Mouse (Mus musculus) 3T3-L1 (cell line): ENCODE data around the gene Pllp.
A peak's percentile ranks its signal among the peaks of the same experiment; 100 is the strongest.

Source experiments
- DNase-seq: peaks from one replicate; pipeline ENCODE4 v3.0.0-alpha.2; 2015; ENCODE audit warnings: low read depth, low spot score

Pllp gene

DNA sequence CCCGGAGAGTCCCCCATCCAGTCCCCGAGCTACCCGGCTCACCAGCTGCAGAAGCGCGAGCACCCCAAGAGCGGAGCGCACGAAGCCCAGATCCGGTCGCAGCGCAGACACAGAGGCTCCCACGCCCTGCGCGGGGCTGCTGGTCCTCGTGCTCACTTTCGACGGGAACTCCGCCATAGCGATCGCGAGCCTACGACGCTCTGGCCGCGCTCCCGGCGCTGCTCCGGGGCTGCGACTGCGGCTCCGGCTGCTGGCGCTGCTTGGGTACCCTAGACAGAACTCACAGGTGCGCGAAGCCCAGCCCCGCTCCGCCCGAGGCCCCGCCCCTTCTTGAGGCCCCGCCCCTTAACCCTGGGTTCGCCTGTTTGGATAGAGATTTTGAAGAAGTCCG lies at the start of gene Pllp:
Gene Pllp, minus strand, starts transcription at position 285 of the 391 bp plus-strand sequence.
- DNase-seq = no peak

DNA sequence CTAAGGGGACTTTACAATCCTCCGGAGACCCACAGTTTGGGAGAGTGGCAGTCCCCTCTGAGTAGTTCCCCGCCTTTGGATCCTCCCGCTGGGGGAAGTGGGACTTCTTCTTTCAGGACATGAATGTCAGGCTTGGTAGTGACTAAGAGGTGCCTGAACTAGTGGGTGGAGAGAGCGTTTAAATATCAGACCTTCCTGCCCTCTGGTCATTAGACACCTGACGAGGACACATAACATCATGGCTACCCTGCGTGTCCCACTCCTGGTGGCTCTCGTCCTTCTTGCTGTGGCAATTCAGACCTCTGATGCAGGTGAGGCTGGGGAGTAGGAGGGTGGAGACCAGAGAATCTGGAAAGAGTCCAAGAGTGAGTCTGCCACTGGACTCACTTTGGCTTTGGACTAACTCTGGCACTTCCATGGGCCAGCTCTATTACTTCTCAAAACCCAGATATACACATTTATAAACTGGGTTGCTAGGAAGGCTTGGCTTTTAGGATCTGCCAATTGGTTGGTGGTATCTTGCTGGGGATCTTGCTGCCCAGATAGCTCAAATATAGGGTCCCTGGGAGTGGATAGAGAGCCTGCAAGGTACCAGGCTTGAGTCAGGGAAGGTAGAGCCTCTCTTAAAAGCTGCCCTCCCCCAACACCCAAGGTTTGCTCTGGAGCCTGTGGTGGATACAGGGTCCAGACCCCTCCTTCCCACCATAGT lies 49.6 kb upstream of the Pllp start, which contains the start of gene Ccl22:
Gene Ccl22, plus strand, starts transcription at position 115 of the 709 bp plus-strand sequence.
- no peak for DNase-seq

DNA sequence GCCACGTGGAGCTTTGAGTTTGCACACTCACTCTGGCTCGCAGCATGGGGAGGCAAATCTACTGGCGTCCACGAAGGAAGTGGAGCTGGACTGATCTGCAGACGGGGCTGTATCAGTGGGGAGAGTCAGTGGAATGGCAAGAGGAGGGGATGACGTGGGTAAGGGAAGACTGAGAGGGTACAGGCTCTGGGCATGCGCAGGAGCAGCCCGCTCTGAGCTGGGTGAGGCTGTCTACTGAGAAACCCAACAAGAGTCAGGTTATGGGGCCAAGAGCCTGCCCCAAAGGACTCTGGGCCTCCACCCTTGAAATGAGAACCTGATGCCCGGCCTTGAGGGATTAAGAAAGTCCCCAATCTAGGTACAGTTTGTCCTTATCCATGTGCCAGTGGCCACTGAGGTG lies 48.9 kb upstream of the Pllp start:
- DNase-seq = no peak

DNA sequence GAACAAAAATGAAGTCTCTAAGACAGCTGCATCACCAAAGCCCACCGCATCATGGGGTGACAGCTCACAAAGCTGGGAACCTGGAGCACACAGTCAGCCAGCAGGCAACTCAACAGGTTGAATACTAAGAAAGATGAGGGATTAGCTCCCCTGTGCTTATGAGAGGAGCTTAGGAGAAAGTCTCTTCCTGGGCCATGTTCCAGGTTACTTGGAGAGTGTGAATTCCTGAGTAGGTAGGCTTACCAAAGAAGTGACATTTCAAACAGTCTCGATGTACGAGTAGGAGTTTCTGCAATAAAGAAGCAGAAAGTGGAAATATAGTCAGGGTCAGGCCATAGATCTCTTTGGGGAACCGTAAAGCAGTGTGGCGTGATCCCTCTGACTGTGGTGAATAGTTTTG lies 48.4 kb upstream of the Pllp start:
- DNase-seq = no peak

DNA sequence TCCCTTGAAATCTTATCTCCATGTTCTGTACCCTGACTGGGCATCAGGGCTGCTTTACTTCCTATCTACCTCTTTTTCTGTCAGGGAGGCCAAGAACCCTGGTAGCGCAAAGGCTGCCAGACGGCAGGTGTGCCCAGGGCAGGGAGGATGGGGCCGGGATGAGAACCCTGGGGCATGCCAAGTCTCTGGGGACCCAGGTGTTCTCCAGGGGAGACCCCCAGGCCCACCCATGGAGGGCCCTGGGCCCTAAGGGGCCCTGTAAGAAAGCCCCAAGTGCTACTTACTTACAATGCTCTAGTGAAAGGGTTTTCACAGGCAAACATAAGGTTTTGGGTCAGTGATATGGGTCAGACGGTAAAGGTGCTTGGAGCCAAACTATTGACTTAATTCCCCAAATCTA lies 45.6 kb upstream of the Pllp start:
- no peak for DNase-seq

DNA sequence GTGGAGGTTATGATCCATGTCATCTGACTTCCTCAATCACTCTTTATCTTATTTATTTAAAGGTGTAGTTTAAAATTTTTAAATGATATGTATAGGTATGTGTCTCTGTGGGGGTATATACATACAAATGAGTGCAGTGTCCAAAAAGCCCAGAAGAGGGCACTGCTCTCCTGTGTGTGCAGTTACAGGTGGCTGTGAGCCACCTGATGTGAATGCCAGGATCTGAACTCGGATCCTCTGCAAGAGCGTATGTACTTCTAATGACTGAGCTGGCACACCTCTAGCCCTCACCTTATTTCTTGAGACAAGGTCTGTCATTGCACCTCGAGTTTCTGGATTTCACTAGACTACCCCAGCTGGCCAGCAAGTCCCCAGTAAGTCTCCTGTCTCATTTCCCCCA lies 44.5 kb upstream of the Pllp start:
- no peak for DNase-seq

DNA sequence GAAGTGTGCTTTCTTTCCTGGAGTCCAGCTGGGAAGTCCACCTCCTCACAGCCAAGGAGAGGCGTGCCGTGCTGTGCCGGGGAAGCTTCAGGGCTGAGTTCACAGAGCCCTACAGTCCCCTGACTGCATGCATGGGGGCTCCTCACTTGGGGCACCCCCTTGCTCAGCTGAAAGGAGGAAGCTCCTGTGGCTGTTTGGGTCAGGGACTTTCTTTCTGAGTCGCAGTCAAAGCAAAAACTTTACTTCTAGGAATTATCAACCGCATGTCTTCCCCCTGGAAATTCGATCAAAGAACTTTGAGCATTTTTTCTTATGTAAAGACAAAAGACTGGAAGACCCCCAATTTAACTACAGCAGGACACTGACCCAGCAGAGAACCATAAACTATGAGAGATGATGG lies 43.8 kb upstream of the Pllp start:
- DNase-seq = no peak

DNA sequence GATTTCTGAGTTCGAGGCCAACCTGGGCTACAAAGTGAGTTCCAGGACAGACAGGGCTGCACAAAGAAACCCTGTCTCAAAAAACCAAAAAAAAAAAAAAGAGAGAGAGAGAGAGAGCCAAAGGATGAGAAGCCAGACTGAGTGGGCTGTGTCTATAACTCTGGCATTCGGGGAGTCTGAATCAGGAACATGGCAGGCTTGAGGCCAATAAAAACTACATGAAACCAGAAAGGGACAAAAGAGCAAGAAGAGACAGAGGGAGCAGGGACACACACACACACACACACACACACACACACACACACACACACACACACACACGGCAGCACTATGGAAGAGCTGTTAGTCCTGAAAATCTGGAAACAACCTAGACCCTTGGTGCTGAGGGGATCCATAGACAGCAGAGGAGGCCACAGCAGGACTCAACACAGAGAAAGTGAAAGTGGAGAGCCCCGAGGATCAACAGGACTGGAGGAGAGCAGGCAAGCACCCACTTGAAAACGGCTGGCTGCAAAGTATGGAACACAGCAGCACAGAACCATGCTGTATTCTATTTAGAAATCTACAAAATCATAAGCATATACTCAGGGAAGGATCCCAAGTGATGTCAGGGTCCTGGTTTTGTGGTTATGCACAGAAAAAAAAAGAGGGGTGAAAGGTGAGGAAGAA lies 39.5 kb upstream of the Pllp start:
- peak; percentile 60 for DNase-seq

DNA sequence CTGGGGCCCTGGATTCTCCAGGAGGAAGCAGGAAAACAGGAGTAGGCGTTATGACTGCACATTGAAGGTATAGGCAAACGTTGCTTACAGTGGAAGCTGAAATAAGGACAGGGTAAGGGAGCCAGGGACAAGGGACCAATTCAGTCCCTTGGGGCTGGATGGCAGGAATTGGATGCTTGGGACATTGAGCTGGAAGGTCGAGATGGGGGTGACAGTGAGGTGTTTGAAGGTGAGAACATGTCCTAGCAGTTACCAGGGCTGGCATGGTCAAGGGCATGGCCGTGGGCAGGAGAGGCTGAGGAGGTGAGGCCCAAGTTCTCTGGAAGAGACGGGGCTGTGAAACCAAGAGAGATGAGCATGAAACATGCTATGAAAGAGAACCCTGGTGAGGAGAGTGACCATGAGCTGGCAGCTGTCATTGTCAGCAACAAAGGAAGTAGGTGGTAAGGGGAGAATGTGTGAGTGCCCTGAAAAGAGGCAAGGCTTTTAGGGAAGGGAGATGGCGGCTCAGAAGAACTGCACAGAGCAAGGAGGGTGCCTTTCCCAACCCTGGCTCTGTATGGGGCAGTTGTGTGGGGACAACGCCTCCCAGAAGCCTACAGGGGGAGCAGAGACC lies 38.8 kb upstream of the Pllp start:
- no peak for DNase-seq

DNA sequence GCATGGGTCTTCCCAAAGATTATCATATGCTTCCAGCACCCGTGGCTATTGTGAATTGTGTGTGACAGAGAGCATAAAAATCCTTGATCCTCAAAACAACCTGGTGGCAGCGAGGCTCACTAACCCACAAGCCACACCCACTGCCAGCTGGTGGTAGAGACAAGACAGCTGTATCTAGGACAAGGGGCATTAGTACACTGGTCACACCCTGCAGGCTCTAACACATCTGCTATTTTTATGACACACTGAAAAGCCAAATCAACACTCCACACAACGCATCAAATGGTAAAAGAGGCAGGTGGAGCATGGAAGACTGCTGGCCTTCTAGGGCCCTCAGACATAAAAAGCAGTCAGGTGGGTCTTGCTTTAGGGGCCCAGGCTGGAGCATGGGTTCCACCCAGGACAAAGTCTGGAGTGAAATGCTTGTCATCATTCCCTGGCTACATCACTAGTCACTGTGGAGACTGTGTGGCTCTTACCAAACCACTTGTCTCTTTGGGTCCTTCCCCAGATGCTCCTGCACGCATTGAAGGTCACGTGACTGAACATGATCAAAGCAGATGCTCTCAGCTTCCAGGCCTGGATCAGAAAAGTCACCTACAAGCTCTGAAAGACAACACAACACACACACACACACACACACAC lies 37.9 kb upstream of the Pllp start:
- DNase-seq = no peak

DNA sequence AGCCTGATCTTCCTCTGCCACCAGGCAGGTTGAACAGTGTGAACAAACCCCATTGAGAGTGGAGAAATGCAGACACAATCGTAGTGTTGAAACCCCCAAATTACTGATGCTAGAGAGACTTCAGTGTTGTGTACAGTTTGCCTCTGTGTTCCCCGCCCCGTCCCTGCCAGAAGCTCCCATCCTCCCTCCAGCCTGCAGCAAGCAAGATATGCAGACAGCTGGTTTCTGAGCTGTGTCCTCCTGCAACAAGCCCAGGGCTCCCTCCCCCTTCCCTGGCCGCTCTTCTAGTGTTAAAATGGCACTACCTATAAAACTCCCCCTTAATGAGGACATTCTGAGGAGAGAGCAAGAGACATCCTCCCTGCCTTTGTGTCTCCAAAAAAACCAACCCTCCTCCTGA lies 33.2 kb upstream of the Pllp start:
- DNase-seq = no peak

DNA sequence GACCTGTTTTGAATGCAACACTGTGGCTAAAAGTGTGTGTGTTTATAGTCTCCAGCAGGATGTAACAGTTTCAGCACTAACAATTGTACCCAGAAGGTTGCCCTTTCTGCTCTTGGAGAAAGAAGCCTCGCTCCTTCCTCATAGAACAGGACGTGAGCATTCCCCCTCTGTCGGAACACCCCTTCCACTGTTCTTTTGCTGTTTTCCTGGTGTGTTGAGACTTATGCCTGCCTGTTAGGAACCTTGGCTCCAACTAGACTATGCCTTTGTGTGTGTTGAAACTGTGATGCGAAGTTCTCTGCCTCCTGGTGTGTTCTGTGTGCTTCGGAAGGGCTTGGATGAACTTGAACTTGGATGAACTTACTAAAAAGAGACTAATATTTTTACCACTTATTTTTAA lies 29.9 kb upstream of the Pllp start:
- no peak for DNase-seq

DNA sequence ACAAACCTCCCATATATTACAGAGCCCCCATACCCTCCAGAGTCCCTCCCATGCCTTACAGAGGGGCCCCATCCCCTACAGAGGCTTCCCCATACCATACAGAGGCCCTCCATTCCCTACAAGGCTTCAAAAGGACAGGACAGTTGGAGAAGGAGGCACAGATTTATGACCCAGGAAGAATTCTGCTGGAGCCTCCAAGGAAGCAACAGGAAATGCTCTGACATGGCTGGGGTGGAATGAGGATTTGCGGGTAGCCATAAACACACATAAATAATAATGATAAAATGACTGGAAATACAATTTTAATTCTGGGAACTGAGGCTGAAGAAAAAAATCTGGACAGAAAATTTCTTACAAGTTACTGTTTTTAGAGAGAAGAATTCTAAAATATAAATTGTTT lies 20.8 kb upstream of the Pllp start:
- DNase-seq = no peak

DNA sequence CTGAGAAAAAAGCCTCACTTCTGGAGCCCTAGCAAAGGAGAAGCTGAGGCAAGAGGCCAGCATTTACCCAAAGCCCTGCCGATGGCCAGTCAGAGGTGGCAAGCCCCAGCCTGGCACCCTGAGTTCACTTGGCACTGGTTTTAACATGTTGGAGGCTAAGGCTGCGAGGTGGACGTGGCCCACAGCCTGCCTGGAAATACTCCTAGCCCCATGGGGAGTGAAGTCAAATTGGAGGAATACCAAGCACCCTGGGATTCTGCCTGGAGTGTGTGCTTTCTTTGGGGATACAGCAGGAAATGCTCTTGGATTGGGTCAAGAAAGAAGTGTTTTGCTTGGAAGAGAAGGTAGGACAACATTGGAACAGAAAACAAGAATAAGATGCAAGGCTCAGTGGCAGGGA lies 19.8 kb upstream of the Pllp start:
- no peak for DNase-seq

DNA sequence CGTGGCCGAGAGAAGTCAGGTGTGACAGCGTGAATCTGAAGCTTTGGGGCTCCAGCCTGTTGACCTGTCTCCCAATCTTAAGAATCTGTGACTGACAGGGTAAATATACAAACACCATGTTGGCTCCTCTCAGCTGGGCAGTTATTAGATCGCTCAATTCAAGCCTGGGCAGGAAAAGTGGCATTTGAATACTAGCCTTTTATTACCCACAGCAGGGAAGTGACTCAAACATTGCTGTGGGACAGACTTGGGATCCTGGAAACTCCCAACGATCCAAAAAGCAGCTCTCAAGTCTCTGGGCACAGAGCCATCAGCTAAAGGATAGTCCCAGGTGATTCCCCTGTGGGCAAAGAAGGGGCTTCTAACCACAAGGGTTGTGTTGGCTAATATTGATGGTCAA lies 18.5 kb upstream of the Pllp start:
- peak; percentile 74 for DNase-seq

DNA sequence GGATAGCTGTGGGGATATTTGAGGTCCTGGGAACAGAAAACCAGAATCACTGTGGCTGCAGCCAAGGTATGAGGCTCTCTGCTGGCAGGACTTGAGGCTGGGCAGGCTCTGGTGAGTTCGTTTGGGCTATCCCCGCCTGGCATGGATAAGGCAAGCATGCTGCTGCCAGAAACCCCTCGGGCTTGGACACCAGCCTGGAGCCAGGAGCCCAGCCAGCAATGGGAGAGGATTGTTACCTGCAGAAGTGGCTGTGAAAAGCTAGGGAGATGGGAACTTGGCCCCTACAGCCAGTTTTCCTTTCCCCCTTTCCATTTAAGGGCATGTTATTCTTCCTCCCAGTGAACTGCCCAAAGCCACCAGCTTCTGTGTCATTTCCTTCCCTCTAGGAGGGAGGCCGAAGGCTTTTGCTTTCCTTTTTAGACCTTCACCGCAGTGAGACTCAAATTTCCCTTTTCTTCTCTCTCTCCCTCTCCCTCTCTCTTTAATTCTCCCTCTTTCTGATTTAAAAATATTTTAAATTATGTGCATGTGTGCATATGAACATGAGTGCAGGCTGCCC lies 15.2 kb upstream of the Pllp start:
- peak; percentile 48 for DNase-seq

DNA sequence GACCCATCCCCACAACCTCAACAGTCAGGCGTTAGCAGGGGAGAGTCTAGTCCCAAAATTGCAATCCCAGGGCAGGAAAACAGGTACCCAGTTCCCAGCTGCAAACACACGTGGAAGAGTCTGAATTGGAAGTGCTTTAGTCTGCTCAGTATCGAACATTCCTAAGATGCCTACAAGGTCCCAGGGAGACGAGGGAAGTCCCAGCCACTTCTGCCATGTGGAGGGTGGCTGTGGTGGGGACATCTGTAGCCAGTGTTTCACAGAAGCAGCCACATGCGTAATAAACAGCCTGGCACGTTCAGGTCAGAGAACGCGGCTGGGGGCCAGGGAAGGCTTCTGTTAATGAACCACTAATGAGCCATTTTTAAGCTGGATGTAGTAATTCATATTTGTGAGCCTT lies 14.3 kb upstream of the Pllp start:
- DNase-seq = no peak

DNA sequence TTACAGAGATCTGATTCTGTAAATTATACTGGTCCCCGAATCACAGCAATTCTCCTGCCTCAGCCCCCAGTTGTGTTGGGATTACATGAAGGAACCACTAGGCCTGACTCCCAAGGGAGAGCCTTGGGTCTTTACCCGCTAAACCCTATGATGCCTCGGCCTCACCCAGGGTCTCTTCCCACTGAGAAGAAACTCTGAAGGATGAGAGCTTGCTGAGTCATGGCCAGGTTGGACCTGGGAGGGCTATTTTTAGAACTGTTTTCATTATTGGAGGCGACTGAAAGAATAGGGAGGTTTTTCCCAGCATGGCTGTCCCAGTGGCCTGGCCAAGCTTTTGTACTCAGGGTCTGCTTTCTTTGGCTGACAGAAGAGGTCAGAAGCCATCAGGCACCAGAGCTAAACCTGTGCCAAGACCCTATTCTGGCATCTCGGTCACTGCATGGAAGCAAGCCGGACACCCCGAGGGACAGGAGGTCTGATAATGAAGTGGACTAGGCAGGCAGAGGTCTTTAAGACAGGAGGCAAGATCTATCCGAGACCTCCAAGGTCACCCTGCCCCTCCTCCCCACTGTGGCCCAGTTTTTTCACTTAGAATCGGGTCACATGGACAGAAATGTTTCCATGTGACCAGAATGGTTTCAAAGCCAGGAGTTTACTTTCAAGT lies 10.8 kb upstream of the Pllp start:
- DNase-seq = peak; percentile 60

DNA sequence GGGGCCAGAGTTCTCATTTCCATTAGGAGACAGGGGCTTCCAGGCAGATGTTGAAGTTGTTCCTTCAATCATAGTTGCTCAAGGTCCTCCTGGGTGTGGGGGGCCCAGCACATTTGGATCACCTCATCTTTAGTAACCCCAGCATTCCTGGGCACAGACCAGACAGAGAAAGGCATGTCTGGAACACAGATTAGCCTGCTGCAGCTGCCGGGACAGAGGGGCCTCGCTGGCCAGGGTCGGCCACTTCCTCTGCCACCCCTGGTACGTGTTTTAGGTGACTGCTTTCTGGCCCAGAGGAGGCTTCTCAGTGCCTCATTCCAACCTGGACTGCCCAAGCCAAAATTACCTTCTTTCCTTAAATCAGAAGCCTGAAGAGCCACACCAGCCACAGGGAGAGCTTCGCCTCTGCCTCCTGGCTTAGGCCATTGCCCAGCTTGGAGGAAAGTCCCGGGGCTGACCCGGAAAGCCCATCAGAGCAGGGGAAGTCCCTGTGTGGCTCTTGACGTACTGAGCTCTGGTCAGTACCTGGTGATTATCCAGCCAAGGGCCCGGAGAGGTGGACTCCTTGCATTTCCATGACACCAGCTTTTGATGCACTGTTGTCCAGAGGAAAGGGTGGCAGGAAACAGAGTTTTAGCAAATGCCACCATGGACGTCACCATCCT lies 9.6 kb upstream of the Pllp start:
- DNase-seq = no peak

DNA sequence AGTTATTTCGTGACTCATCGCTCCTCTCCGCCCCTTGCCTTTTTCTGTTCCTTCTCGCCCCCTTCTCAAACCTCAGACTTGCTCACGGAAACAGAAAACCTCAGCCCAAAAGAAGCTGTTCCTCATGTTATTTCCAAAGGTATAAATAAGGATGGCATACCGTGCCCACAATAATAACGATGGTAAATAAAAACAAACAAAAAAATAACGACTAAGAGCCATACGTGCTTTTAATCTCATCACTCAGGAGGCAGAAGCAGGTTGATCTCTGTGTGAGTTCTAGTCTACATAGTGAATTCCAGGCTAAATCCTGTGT lies 8.5 kb upstream of the Pllp start:
- DNase-seq = no peak

DNA sequence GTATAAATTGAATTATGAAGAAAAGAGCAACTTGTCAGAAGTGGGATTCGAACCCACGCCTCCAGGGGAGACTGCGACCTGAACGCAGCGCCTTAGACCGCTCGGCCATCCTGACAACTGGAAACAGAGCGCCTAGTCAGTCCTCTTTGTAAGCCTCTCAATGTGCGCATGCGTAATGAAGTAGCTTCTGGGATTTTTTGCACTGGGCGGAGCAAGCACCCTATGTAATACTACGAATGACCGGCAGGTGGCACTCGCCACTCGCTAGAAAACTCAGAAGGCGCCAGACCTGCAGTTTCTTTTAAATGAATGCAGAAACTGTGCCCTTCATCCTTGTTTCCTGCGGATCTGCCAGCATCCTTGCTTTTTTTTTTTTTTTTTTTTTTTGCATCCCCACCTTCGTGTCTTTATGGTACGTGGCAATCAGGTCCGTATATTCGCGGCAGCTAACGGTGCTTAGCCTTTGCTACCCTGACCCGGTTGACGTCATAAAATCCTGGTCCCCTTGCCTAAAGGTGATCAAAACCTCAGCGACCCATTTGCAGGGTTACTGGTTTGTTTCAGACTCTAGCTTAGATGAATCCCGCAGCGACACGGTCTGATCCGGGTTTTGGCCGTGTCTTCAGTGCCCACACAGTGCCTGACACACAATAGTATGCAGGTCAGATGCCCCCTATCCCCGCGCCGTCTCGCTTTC lies 8.0 kb upstream of the Pllp start:
- DNase-seq = peak; percentile 98
